Mouse (Mus musculus): Measurements from ENCODE around the gene Pkd1.

The Pkd1 gene

GRCm38 (mm10) chr17:24644875-24645721 is 95.5 kb downstream of the Pkd1 start:
- DNase-seq (ENCODE audit: low spot score in 2 of 2): no peak

- no peak for DNase-seq (ENCODE audit: low spot score in 2 of 2)
Observed at GRCm38 (mm10) chr17:24645916-24646315, 96.3 kb downstream of the Pkd1 start.
